In genomic region chr10:42661916-42662315, GRCm38 (mm10) we compare ENCODE assay signal across 32 mouse cellular contexts.
"Had no signal": no experiment of that assay in that cellular context is flagged by ENCODE, and none has a peak within 500 bp of the region (broad histone marks: within the 10 kb centered on the region; RNA-seq: fewer than 3 reads in every experiment).

No protein-coding gene starts in this region.

- H3K27me3 ChIP-seq: heart, embryonic 12.5 days; heart, embryonic 13.5 days; heart, embryonic 15.5 days; hindbrain, embryonic 12.5 days; hindbrain, embryonic 13.5 days; hindbrain, embryonic 15.5 days; kidney, embryonic 15.5 days had no signal

- H3K4me2 ChIP-seq: heart, embryonic 11.5 days; heart, embryonic 12.5 days; heart, embryonic 13.5 days; heart, embryonic 15.5 days; hindbrain, embryonic 12.5 days; hindbrain, embryonic 13.5 days; hindbrain, embryonic 14.5 days; hindbrain, embryonic 15.5 days; kidney, embryonic 15.5 days had no signal

- H3K9me3 ChIP-seq: heart, embryonic 10.5 days; heart, embryonic 15.5 days; hindbrain, embryonic 10.5 days; hindbrain, embryonic 12.5 days; hindbrain, embryonic 13.5 days; hindbrain, embryonic 15.5 days; kidney, embryonic 15.5 days had no signal

- DNase-seq: heart, postnatal 10 days; heart, postnatal 14 days; heart, postnatal 36 days; heart, postnatal 4 days; kidney, adult 11 months; kidney, adult 18-20 months; kidney, adult 8-10 months; kidney, adult 9 months; kidney, postnatal 10 days; kidney, postnatal 14 days; kidney, postnatal 25 days; kidney, postnatal 36 days; kidney, postnatal 4 days; layer of hippocampus, adult 9-11 months; layer of hippocampus, postnatal 36 days had no signal

- H3K36me3 ChIP-seq: heart, embryonic 10.5 days; heart, embryonic 12.5 days; heart, embryonic 13.5 days; heart, embryonic 15.5 days; hindbrain, embryonic 10.5 days; hindbrain, embryonic 12.5 days; hindbrain, embryonic 13.5 days; hindbrain, embryonic 15.5 days; kidney, embryonic 15.5 days had no signal

- H3K4me3 ChIP-seq: heart, embryonic 10.5 days; heart, embryonic 12.5 days; heart, embryonic 13.5 days; heart, embryonic 15.5 days; hindbrain, embryonic 10.5 days; hindbrain, embryonic 12.5 days; hindbrain, embryonic 13.5 days; hindbrain, embryonic 15.5 days; kidney, embryonic 15.5 days; layer of hippocampus, adult 2 months; left cerebral cortex, adult 2 months had no signal

- H3K27ac ChIP-seq: heart, embryonic 10.5 days; heart, embryonic 13.5 days; heart, embryonic 15.5 days; hindbrain, embryonic 10.5 days; hindbrain, embryonic 12.5 days; hindbrain, embryonic 13.5 days; hindbrain, embryonic 14.5 days; hindbrain, embryonic 15.5 days; hindbrain, postnatal 0 days; kidney, embryonic 15.5 days; kidney, postnatal 0 days; layer of hippocampus, adult 2 months; left cerebral cortex, adult 2 months had no signal

- ATAC-seq: hindbrain, embryonic 16.5 days; hindbrain, postnatal 0 days; inflammation-experienced regulatory T-cells, adult 6 months had no signal

- H3K9ac ChIP-seq: heart, embryonic 12.5 days; heart, embryonic 13.5 days; heart, embryonic 15.5 days; hindbrain, embryonic 12.5 days; hindbrain, embryonic 13.5 days; hindbrain, embryonic 14.5 days; hindbrain, embryonic 15.5 days; kidney, embryonic 15.5 days had no signal

- H3K4me1 ChIP-seq: heart, embryonic 10.5 days; heart, embryonic 12.5 days; heart, embryonic 13.5 days; heart, embryonic 15.5 days; hindbrain, embryonic 10.5 days; hindbrain, embryonic 12.5 days; hindbrain, embryonic 13.5 days; hindbrain, embryonic 15.5 days; kidney, embryonic 15.5 days had no signal
